Mouse (Mus musculus) heart, embryonic 16.5 days (tissue): ENCODE results near the gene Clmp. TPM values are rescaled to one million over a fixed set of nuclear protein-coding genes. Genes with fewer than 3 reads are reported as not detected.

ENCODE experiments used
- ATAC-seq: fragments of 200-750 bp; cut with Nextera tagmentation; replicated peaks from 2 replicates; pipeline ENCODE4 v1.8.0; 2017; ENCODE audit warnings: moderate number of reproducible peaks; ENCODE audit not compliant: insufficient read depth, low FRiP score; ENCODE audit errors: extremely low read depth
- H3K27ac ChIP-seq: fragments of 300-500 bp; sonication (generic); 2 replicates; pipeline ENCODE4 v1.5.1; 2014; ENCODE audit warnings: mild to moderate bottlenecking, low read length, control low read depth, moderate library complexity
- H3K27me3 ChIP-seq: fragments of 300-500 bp; sonication (generic); 2 replicates; pipeline ENCODE4 v1.6.1; 2014; ENCODE audit warnings: low read length, mixed read lengths; ENCODE audit not compliant: control insufficient read depth, insufficient read depth
- H3K36me3 ChIP-seq: fragments of 300-500 bp; sonication (generic); 2 replicates; pipeline ENCODE4 v1.6.1; 2014; ENCODE audit not compliant: control insufficient read depth, insufficient read depth
- H3K4me1 ChIP-seq: fragments of 300-500 bp; sonication (generic); 2 replicates; pipeline ENCODE4 v1.6.1; 2014; ENCODE audit warnings: low read length, mixed read lengths; ENCODE audit not compliant: control insufficient read depth, insufficient read depth
- H3K4me2 ChIP-seq: fragments of 300-500 bp; sonication (generic); 2 replicates; pipeline ENCODE4 v1.6.1; 2014; ENCODE audit warnings: low read depth, mild to moderate bottlenecking, control low read depth, low read length
- H3K4me3 ChIP-seq: fragments of 300-500 bp; sonication (generic); 2 replicates; pipeline ENCODE4 v1.5.1; 2014; ENCODE audit warnings: mild to moderate bottlenecking, control low read depth, low read length
- H3K9ac ChIP-seq: fragments of 300-500 bp; sonication (generic); 2 replicates; pipeline ENCODE4 v1.6.1; 2014; ENCODE audit warnings: low read length, control low read depth
- H3K9me3 ChIP-seq: fragments of 300-500 bp; sonication (generic); replicated peaks from 2 replicates; pipeline ENCODE4 v1.6.1; 2016; ENCODE audit warnings: low read length; ENCODE audit not compliant: control insufficient read depth
- WGBS: fragments of 180-500 bp; shearing (Covaris S2); extraction: QIAGEN DNeasy Blood & Tissue Kit; methylation state at CpG from one replicate; pipeline ENCODE4 v1.1.7; 2014; 5-methylcytosine and 5-hydroxymethylcytosine counted together
- polyA plus RNA-seq: library from polyadenylated mRNA; unstranded; fragments of >200 nt; fragmentation: Nextera tagmentation; extraction: Ambion mirVana; gene quantifications from 2 replicates; pipeline ENCODE4 v1.2.1, GENCODE M21; 2015

Clmp gene
- polyA plus RNA-seq, 1 experiment from 2014 or later = 7.4 TPM

GRCm38 (mm10) chr9:40700253-40700652 lies 14.5 kb downstream of the Clmp start:
- Histone ChIP-seq H3K27ac (no peak overlapping the region), H3K9me3 (no peaks in the 10 kb centered on the region), H3K27me3 (no peaks in the 10 kb centered on the region), H3K4me2 (no peak overlapping the region), H3K4me3 (no peak overlapping the region), H3K36me3 (no peaks in the 10 kb centered on the region), H3K4me1 (no peaks in the 10 kb centered on the region), H3K9ac (no peak overlapping the region)
- ATAC-seq = no peak
- 78% methylated on average over 5 of the region's 5 CpGs for WGBS

DNA sequence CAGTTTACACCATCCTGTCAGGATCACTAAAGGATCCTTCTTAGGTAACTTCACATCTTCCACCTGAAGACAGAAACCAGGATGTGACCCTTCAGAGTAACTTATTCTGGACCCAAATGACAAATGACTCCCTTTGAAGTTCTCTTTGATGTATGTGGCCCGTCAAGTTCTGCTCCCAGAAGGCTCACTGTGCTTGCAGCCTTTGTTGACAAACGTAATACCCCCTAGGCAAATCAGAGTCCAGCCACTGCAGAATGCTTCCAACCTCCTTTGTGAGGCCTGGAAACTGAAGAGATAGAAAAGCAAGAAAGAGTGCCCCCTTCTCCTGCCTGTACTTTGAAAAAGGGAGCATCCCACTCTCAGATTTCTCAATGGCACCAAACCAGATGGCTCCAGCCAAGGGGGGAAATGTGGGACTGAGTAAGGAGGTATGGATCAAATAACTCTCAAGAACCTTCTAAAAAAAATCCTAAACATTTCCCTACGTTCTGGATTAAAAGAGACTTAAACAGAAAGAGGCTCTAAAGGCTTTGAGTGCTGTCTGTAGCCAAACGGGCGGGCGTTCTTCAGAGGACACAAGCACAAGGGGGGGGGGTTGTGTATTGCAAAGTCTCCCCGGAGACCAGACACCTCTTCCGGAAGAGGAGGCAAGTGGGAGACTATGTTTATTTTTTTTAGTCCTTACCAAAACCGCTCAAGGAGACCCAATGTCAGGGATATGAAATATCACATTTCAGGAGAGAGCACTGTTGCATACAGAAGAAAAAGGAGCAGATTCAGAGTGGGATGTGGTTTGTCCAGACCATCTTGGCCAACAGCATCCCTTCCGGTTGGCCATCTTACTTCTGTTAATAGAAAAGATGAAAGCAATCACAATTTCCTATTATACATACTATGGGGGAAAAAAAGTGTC lies 18.9 kb downstream of the Clmp start:
- no peaks in the 10 kb centered on the region for H3K4me1 ChIP-seq
- no peak overlapping the region for H3K4me3 ChIP-seq
- no peak overlapping the region for H3K27ac ChIP-seq
- no peak overlapping the region for H3K4me2 ChIP-seq
- 45% methylated on average over 10 of the region's 10 CpGs for WGBS
- H3K9me3 ChIP-seq = no peaks in the 10 kb centered on the region
- no peak for ATAC-seq
- H3K27me3 ChIP-seq = no peaks in the 10 kb centered on the region
- no peaks in the 10 kb centered on the region for H3K36me3 ChIP-seq
- H3K9ac ChIP-seq = no peak overlapping the region

DNA sequence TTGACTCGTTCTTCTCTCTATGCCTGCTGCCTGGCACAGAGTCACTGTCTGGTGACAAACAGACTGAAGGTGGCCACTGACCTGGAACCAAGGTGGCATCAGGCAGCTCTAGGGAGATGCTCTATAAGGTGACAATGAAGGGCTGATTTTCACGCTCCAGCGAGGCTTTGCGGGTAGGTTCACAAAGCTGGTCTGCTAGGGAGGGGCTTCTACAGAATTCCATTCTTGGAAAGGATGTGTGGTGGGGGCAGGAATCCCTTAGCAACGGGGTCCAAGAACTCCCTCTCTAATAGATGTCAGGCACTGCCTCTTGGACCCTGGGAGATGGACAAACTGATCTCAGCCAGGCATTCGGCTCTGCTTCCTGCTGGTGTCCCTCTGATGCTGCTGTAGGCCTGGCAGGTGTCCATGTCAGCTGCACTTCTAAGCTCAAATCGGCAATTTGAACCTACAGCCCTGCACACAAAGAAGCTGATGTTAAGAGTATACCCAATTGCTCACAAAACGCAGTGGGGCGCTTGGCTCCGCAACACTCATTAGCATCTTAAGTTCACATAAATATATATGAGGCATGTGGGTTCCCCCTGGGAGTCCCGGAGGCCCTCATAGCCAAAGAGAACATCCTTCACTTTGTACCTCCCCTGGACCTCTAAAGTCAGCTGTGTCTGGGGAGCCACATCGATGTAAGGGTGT lies 22.8 kb downstream of the Clmp start:
- Histone ChIP-seq H3K36me3 (no peaks in the 10 kb centered on the region), H3K27ac (no peak overlapping the region), H3K4me3 (no peak overlapping the region), H3K9ac (no peak overlapping the region), H3K27me3 (no peaks in the 10 kb centered on the region), H3K4me2 (no peak overlapping the region), H3K9me3 (no peaks in the 10 kb centered on the region), H3K4me1 (0 out of 2 replicates have a peak, but pooled peaks cover 3% of the 10 kb centered on the region)
- ATAC-seq = no peak
- 70% methylated on average over 12 of the region's 12 CpGs for WGBS

GRCm38 (mm10) chr9:40709141-40709537 lies 23.4 kb downstream of the Clmp start:
- H3K27me3 ChIP-seq = no peaks in the 10 kb centered on the region
- H3K9ac ChIP-seq = no peak overlapping the region
- H3K27ac ChIP-seq = no peak overlapping the region
- 0 out of 2 replicates have a peak, but pooled peaks cover 3% of the 10 kb centered on the region for H3K4me1 ChIP-seq
- WGBS = 78% methylated on average over 7 of the region's 7 CpGs
- H3K36me3 ChIP-seq = no peaks in the 10 kb centered on the region
- no peaks in the 10 kb centered on the region for H3K9me3 ChIP-seq
- no peak overlapping the region for H3K4me3 ChIP-seq
- H3K4me2 ChIP-seq = no peak overlapping the region
- no peak for ATAC-seq

DNA sequence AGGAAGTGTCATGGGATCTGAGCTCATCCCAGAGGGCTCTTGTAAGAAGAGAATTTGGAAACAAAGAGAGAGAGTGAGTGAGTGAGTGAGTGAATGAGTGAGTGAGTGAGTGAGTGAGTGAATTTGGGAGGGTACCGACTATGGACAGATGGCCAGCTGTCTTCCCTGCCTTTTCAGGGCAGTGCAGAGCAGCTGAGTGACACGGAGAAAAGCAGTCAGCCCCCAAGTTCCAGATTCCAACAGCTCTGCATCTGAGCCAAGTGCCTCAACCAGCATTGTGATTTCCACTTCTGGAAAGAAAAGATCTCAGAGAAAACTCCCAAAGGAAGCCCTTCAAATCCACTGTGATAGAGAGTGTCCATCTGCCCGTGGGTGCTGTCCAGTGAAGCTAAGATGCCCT lies 23.8 kb downstream of the Clmp start:
- 49% methylated on average over 3 of the region's 3 CpGs for WGBS
- ATAC-seq = no peak

DNA sequence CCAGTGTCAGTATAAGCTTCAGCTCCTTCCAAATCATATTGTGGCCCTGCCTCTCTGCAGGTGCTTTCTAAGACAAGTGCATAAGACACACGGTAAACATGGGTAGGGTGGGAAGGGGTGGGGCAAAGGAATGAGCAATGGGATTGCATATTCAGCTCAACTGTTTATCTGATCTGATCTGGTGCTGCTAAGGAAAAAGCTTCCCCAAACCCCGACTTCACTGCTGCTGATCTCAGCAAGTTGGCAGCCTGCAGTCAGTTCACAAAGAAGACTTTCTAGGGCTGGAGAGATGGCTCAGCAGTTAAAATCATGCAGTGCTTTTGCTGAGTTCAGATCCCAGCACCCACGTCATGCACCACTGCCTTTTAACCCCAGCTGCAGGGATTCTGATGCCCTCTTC lies 24.2 kb downstream of the Clmp start:
- Histone ChIP-seq H3K9ac (no peak overlapping the region), H3K4me1 (0 out of 2 replicates have a peak, but pooled peaks cover 3% of the 10 kb centered on the region), H3K4me3 (no peak overlapping the region), H3K9me3 (no peaks in the 10 kb centered on the region), H3K27ac (no peak overlapping the region), H3K36me3 (no peaks in the 10 kb centered on the region), H3K4me2 (no peak overlapping the region), H3K27me3 (no peaks in the 10 kb centered on the region)
- no peak for ATAC-seq
- 45% methylated on average over 3 of the region's 3 CpGs for WGBS

More for the DNA sequence above, 23.8 kb downstream of the Clmp start:
- Histone ChIP-seq H3K9me3 (no peaks in the 10 kb centered on the region), H3K9ac (no peak overlapping the region), H3K36me3 (no peaks in the 10 kb centered on the region), H3K4me2 (no peak overlapping the region), H3K27me3 (no peaks in the 10 kb centered on the region), H3K4me1 (0 out of 2 replicates have a peak, but pooled peaks cover 3% of the 10 kb centered on the region), H3K27ac (no peak overlapping the region), H3K4me3 (no peak overlapping the region)

- H3K27ac ChIP-seq = peak overlapping the region; percentile 83
- H3K36me3 ChIP-seq = no peaks in the 10 kb centered on the region
- 0 out of 2 replicates have a peak, but pooled peaks cover 3% of the 10 kb centered on the region for H3K4me1 ChIP-seq
- ATAC-seq = 0 out of 2 replicates have a peak, but pooled peaks have one; percentile 69
- WGBS = 44% methylated on average over 4 of the region's 4 CpGs
- no peak overlapping the region for H3K4me3 ChIP-seq
- H3K9me3 ChIP-seq = no peaks in the 10 kb centered on the region
- H3K4me2 ChIP-seq = no peak overlapping the region
- no peak overlapping the region for H3K9ac ChIP-seq
- no peaks in the 10 kb centered on the region for H3K27me3 ChIP-seq
Measured at GRCm38 (mm10) chr9:40711654-40712053, 25.9 kb downstream of the Clmp start.

DNA sequence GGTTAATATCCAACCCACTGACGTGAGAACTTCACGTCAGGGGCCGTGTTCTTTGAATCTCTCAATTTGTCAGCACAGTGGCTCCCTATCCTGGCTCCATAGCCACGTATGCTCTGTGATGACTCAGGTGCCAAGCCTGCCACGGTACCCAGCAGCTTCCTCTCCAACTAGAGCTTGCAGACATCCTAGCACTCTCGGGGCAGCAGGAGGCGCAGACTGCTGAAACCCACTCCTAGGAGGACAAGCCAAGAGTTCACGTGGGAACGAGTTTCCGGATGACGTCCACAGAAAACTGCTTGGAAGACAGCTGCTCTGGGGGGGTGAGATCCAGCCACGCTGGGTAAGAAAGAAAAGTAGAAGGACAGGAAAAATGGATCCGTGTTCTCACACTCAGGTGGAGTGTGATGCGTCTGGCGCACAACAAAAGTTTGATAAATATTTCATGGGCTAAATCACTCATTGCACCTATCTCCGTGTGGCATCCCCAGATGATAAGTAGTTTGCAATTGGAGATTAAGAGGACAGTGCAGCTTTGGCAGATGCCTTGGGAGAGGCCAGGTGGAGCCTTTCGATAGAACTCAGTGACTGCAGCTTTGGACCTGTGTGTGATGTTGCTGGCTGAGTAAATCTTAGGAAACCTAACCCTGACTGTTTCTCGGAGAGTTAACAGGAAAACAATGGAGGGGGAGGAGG lies 31.6 kb downstream of the Clmp start:
- Histone ChIP-seq H3K4me2 (peak overlapping the region; percentile 27), H3K9me3 (no peaks in the 10 kb centered on the region), H3K36me3 (no peaks in the 10 kb centered on the region), H3K27ac (no peak overlapping the region), H3K27me3 (no peaks in the 10 kb centered on the region), H3K4me3 (no peak overlapping the region), H3K4me1 (no peaks in the 10 kb centered on the region), H3K9ac (no peak overlapping the region)
- no peak for ATAC-seq
- 58% methylated on average over 18 of the region's 18 CpGs for WGBS
